ENCODE assay signal across 10 mouse cellular contexts in genomic region chr5:147964776-147965175, GRCm38 (mm10). TPM values are rescaled to one million over a fixed set of nuclear protein-coding genes. Genes with fewer than 3 reads are reported as not detected.
DNase-seq lines count a peak whose midpoint lies in the region; ATAC-seq and TF ChIP-seq lines count a peak whose summit lies in the region.
"Had no signal": no experiment of that assay in that cellular context is flagged by ENCODE, and none has a peak within 500 bp of the region (broad histone marks: within the 10 kb centered on the region; RNA-seq: fewer than 3 reads in every experiment).

No protein-coding gene starts in this region.

- H3K4me1 ChIP-seq in hindbrain, embryonic 11.5 days (replicated peaks; ENCODE audit: control insufficient read depth, insufficient read depth, low read length), result no peaks in the 10 kb centered on the region
- peaks cover 13% of the 10 kb centered on the region for H3K4me1 ChIP-seq in hindbrain, embryonic 13.5 days (replicated peaks)
- H3K4me1 ChIP-seq in embryonic facial prominence, embryonic 10.5 days, result no peaks in the 10 kb centered on the region
- no peaks in the 10 kb centered on the region for H3K4me1 ChIP-seq in stomach, postnatal 0 days (replicated peaks; ENCODE audit: control insufficient read depth, insufficient read depth)
- H3K4me1 ChIP-seq in heart, embryonic 12.5 days (replicated peaks), result no peaks in the 10 kb centered on the region
- H3K4me1 ChIP-seq: embryonic facial prominence, embryonic 12.5 days had no signal

- TF ChIP-seq CTCF in stomach, postnatal 0 days (IDR thresholded peaks at IDR 0.05; ENCODE audit: low read depth), result peak; percentile 65

- H3K4me2 ChIP-seq in hindbrain, embryonic 11.5 days (replicated peaks; ENCODE audit: low read depth, low read length), result no peak overlapping the region
- no peak overlapping the region for H3K4me2 ChIP-seq in hindbrain, embryonic 13.5 days
- H3K4me2 ChIP-seq in stomach, postnatal 0 days (replicated peaks; ENCODE audit: low read depth), result peak overlapping the region; percentile 38
- no peak overlapping the region for H3K4me2 ChIP-seq in heart, embryonic 12.5 days
- H3K4me2 ChIP-seq: embryonic facial prominence, embryonic 12.5 days; heart, embryonic 11.5 days had no signal

- TF ChIP-seq EP300 in stomach, postnatal 0 days (optimal IDR thresholded peaks at IDR 0.05), result no peak

- no peak overlapping the region for H3K27ac ChIP-seq in hindbrain, embryonic 11.5 days (ENCODE audit: low read depth, low read length)
- no peak overlapping the region for H3K27ac ChIP-seq in hindbrain, embryonic 13.5 days
- no peak overlapping the region for H3K27ac ChIP-seq in embryonic facial prominence, embryonic 10.5 days (replicated peaks)
- H3K27ac ChIP-seq in stomach, postnatal 0 days (replicated peaks), result no peak overlapping the region
- no peak overlapping the region for H3K27ac ChIP-seq in heart, embryonic 12.5 days (ENCODE audit: poor library complexity, severe bottlenecking)
- H3K27ac ChIP-seq: embryonic facial prominence, embryonic 12.5 days had no signal

- DNase-seq in hindbrain, embryonic 11.5 days (ENCODE audit: low spot score), result peak; percentile 48
- peak; percentile 4 for DNase-seq in thymus, postnatal 0 days (ENCODE audit: low spot score)
- DNase-seq in thymus, adult 18-20 months, result no peak
- DNase-seq in embryonic facial prominence, embryonic 10.5 days (ENCODE audit: low spot score), result peak; percentile 17
- peak; percentile 50 for DNase-seq in stomach, postnatal 0 days (ENCODE audit: low spot score)
- no peak for DNase-seq in layer of hippocampus, postnatal 14 days (ENCODE audit: low spot score in 2 of 2)

- no peaks in the 10 kb centered on the region for H3K27me3 ChIP-seq in hindbrain, embryonic 11.5 days (ENCODE audit: control insufficient read depth, insufficient read depth, low read length)
- no peaks in the 10 kb centered on the region for H3K27me3 ChIP-seq in hindbrain, embryonic 13.5 days
- 0 out of 2 replicates have a peak, but pooled peaks cover under 1% of the 10 kb centered on the region for H3K27me3 ChIP-seq in embryonic facial prominence, embryonic 10.5 days (replicated peaks; ENCODE audit: low read depth, poor library complexity, severe bottlenecking)
- no peaks in the 10 kb centered on the region for H3K27me3 ChIP-seq in stomach, postnatal 0 days (ENCODE audit: control insufficient read depth, insufficient read depth, low read length)
- no peaks in the 10 kb centered on the region for H3K27me3 ChIP-seq in heart, embryonic 12.5 days (replicated peaks)
- H3K27me3 ChIP-seq: embryonic facial prominence, embryonic 12.5 days had no signal

- no peaks in the 10 kb centered on the region for H3K9me3 ChIP-seq in hindbrain, embryonic 11.5 days (ENCODE audit: control insufficient read depth, low read length)
- H3K9me3 ChIP-seq in hindbrain, embryonic 13.5 days, result no peaks in the 10 kb centered on the region
- H3K9me3 ChIP-seq in embryonic facial prominence, embryonic 10.5 days, result no peaks in the 10 kb centered on the region
- H3K9me3 ChIP-seq in stomach, postnatal 0 days (ENCODE audit: control insufficient read depth, low read length), result no peaks in the 10 kb centered on the region
- no peaks in the 10 kb centered on the region for H3K9me3 ChIP-seq in heart, embryonic 12.5 days (replicated peaks)
- H3K9me3 ChIP-seq: embryonic facial prominence, embryonic 12.5 days had no signal

- H3K36me3 ChIP-seq in hindbrain, embryonic 11.5 days (ENCODE audit: control insufficient read depth, insufficient read depth, low read length), result no peaks in the 10 kb centered on the region
- no peaks in the 10 kb centered on the region for H3K36me3 ChIP-seq in hindbrain, embryonic 13.5 days
- H3K36me3 ChIP-seq in embryonic facial prominence, embryonic 10.5 days (replicated peaks), result no peaks in the 10 kb centered on the region
- no peaks in the 10 kb centered on the region for H3K36me3 ChIP-seq in stomach, postnatal 0 days (ENCODE audit: control insufficient read depth, insufficient read depth, low read length)
- H3K36me3 ChIP-seq in heart, embryonic 12.5 days, result no peaks in the 10 kb centered on the region
- H3K36me3 ChIP-seq: embryonic facial prominence, embryonic 12.5 days had no signal

- 54% methylated on average over 2 of the region's 2 CpGs for WGBS in hindbrain, embryonic 11.5 days
- WGBS in hindbrain, embryonic 13.5 days, result 51% methylated on average over 2 of the region's 2 CpGs
- 50% methylated on average over 2 of the region's 2 CpGs for WGBS in embryonic facial prominence, embryonic 10.5 days
- 43% methylated on average over 2 of the region's 2 CpGs for WGBS in stomach, postnatal 0 days
- WGBS in heart, embryonic 12.5 days, result 50% methylated on average over 2 of the region's 2 CpGs

- ATAC-seq in hindbrain, embryonic 11.5 days (ENCODE audit: low FRiP score), result no peak
- ATAC-seq in hindbrain, embryonic 13.5 days (ENCODE audit: low FRiP score), result no peak
- no peak for ATAC-seq in stomach, postnatal 0 days (ENCODE audit: low FRiP score, low TSS enrichment)
- ATAC-seq in heart, embryonic 12.5 days (ENCODE audit: insufficient number of reproducible peaks, low FRiP score), result no peak

- H3K9ac ChIP-seq in hindbrain, embryonic 11.5 days (ENCODE audit: low read depth, low read length), result no peak overlapping the region
- H3K9ac ChIP-seq in hindbrain, embryonic 13.5 days, result no peak overlapping the region
- H3K9ac ChIP-seq in stomach, postnatal 0 days (ENCODE audit: low read length), result no peak overlapping the region
- no peak overlapping the region for H3K9ac ChIP-seq in heart, embryonic 12.5 days
- H3K9ac ChIP-seq: embryonic facial prominence, embryonic 12.5 days had no signal

- no peak overlapping the region for H3K4me3 ChIP-seq in hindbrain, embryonic 11.5 days (ENCODE audit: low read depth, low read length)
- H3K4me3 ChIP-seq in hindbrain, embryonic 13.5 days, result no peak overlapping the region
- no peak overlapping the region for H3K4me3 ChIP-seq in embryonic facial prominence, embryonic 10.5 days
- no peak overlapping the region for H3K4me3 ChIP-seq in stomach, postnatal 0 days (ENCODE audit: low read depth, low read length)
- no peak overlapping the region for H3K4me3 ChIP-seq in heart, embryonic 12.5 days
- H3K4me3 ChIP-seq: embryonic facial prominence, embryonic 12.5 days had no signal

RNA-seq across cellular contexts. Expression of gene Mtus2, which starts 7.7 kb away (rescaled TPM):
- 22.2 and 29.2 TPM in 2 replicates for polyA plus RNA-seq in hindbrain, embryonic 11.5 days (2014; fragmentation: Nextera tagmentation; extraction: Ambion mirVana)
- polyA plus RNA-seq in hindbrain, embryonic 13.5 days (2015; fragmentation: Nextera tagmentation; extraction: Ambion mirVana), result 45.8 and 48.6 TPM in 2 replicates
- polyA plus RNA-seq in thymus, postnatal 0 days (2015; fragmentation: Nextera tagmentation; extraction: Ambion mirVana), result 2.8 and 6.4 TPM in 2 replicates
- 5.5 and 5.7 TPM in 2 replicates for polyA plus RNA-seq in embryonic facial prominence, embryonic 10.5 days (2016; fragmentation: Nextera tagmentation; extraction: Ambion mirVana)
- polyA plus RNA-seq in stomach, postnatal 0 days (2015; fragmentation: Nextera tagmentation; extraction: Ambion mirVana), result 8.3 and 12.3 TPM in 2 replicates
- total RNA-seq in layer of hippocampus, postnatal 14 days (2021), result 10 to 100 TPM; 32.7 to 33.6 TPM
- polyA plus RNA-seq in heart, embryonic 12.5 days (2016; fragmentation: Nextera tagmentation; extraction: Ambion mirVana), result 103 and 104 TPM in 2 replicates

Comparison
In these comparisons a context has a peak if more than half of its experiments do, and no peak if none do; other contexts are left out.
1. DNase-seq: peak in hindbrain, embryonic 11.5 days (single experiment), thymus, postnatal 0 days (single experiment), embryonic facial prominence, embryonic 10.5 days (single experiment) and stomach, postnatal 0 days (single experiment); none in thymus, adult 18-20 months (0 of 2) and layer of hippocampus, postnatal 14 days (0 of 2).